In the genomic region with DNA sequence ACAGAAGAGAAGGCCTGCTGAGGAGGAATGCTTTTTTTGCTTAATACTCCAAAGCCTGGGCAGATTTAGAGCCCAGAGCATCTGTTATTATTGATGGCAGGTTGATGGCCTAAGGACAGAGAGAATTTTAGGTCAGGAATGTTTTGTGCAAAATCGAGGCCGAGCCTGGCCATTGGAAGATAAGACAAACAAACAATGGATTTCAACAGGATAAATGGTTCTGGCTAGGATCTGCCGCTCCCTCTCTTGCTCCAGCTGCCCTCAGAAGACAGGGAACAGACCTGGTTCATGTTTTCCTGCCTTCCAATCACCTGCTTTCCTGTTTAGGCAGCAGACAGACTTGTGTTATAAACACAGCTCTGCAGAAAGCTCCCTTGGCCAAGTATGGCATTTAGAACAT, we compare ENCODE assay signal across 22 mouse cellular contexts. TPM values are rescaled to one million over a fixed set of nuclear protein-coding genes. Genes with fewer than 3 reads are reported as not detected.
A peak's percentile ranks its signal among the peaks of the same experiment; 100 is the strongest.
DNase-seq lines count a peak whose midpoint lies in the region; ATAC-seq and TF ChIP-seq lines count a peak whose summit lies in the region.
"Had no signal": no experiment of that assay in that cellular context is flagged by ENCODE, and none has a peak within 500 bp of the region (broad histone marks: within the 10 kb centered on the region; RNA-seq: fewer than 3 reads in every experiment).

No protein-coding gene starts in this region.

- H3K27ac ChIP-seq in liver, adult 2 months (replicated peaks; ENCODE audit: insufficient read depth, low read depth, low read length), result peak overlapping the region; percentile 78
- no peak overlapping the region for H3K27ac ChIP-seq in liver, postnatal 0 days (ENCODE audit: low read depth)
- peak overlapping the region; percentile 30; the same call in 1 of the 2 replicates for H3K27ac ChIP-seq in stomach, postnatal 0 days (replicated peaks)
- H3K27ac ChIP-seq in neural tube, embryonic 15.5 days (replicated peaks), result no peak overlapping the region
- H3K27ac ChIP-seq: embryonic facial prominence, embryonic 12.5 days; forebrain, embryonic 12.5 days; heart, embryonic 13.5 days; hindbrain, embryonic 15.5 days had no signal

- no peaks in the 10 kb centered on the region for H3K27me3 ChIP-seq in liver, adult 2 months (ENCODE audit: control insufficient read depth, insufficient read depth, low read length)
- no peaks in the 10 kb centered on the region for H3K27me3 ChIP-seq in liver, postnatal 0 days (ENCODE audit: insufficient read depth, low read length)
- no peaks in the 10 kb centered on the region for H3K27me3 ChIP-seq in stomach, postnatal 0 days (ENCODE audit: control insufficient read depth, insufficient read depth, low read length)
- H3K27me3 ChIP-seq in neural tube, embryonic 15.5 days (replicated peaks), result no peaks in the 10 kb centered on the region
- H3K27me3 ChIP-seq: embryonic facial prominence, embryonic 12.5 days; forebrain, embryonic 12.5 days; heart, embryonic 13.5 days; hindbrain, embryonic 15.5 days; Patski had no signal

- H3K9me3 ChIP-seq in liver, postnatal 0 days (ENCODE audit: low read length), result no peaks in the 10 kb centered on the region
- no peaks in the 10 kb centered on the region for H3K9me3 ChIP-seq in stomach, postnatal 0 days (ENCODE audit: control insufficient read depth, low read length)
- H3K9me3 ChIP-seq in neural tube, embryonic 15.5 days (replicated peaks), result no peaks in the 10 kb centered on the region
- H3K9me3 ChIP-seq: embryonic facial prominence, embryonic 12.5 days; forebrain, embryonic 12.5 days; heart, embryonic 13.5 days; hindbrain, embryonic 15.5 days had no signal

- no peak for ATAC-seq in liver, postnatal 0 days
- no peak for ATAC-seq in stomach, postnatal 0 days (ENCODE audit: low FRiP score, low TSS enrichment)
- no peak for ATAC-seq in neural tube, embryonic 15.5 days (ENCODE audit: low FRiP score)
- ATAC-seq: activated CD4-positive, CD25-positive, alpha-beta regulatory T cell, adult 4 months; forebrain, embryonic 16.5 days; Patski had no signal

- H3K4me2 ChIP-seq in liver, postnatal 0 days (ENCODE audit: low read depth, low read length), result no peak overlapping the region
- no peak overlapping the region for H3K4me2 ChIP-seq in stomach, postnatal 0 days (replicated peaks; ENCODE audit: low read depth)
- H3K4me2 ChIP-seq in neural tube, embryonic 15.5 days, result no peak overlapping the region
- H3K4me2 ChIP-seq: embryonic facial prominence, embryonic 12.5 days; forebrain, embryonic 12.5 days; heart, embryonic 13.5 days; hindbrain, embryonic 15.5 days had no signal

- no peak overlapping the region for H3K4me3 ChIP-seq in liver, adult 2 months (ENCODE audit: insufficient read depth, low read depth, low read length)
- no peak overlapping the region for H3K4me3 ChIP-seq in liver, postnatal 0 days (ENCODE audit: low read depth, low read length)
- no peak overlapping the region for H3K4me3 ChIP-seq in stomach, postnatal 0 days (ENCODE audit: low read depth, low read length)
- no peak overlapping the region for H3K4me3 ChIP-seq in neural tube, embryonic 15.5 days (replicated peaks)
- H3K4me3 ChIP-seq: embryonic facial prominence, embryonic 12.5 days; forebrain, embryonic 12.5 days; heart, embryonic 13.5 days; hindbrain, embryonic 15.5 days had no signal

- TF ChIP-seq EP300 in liver, postnatal 0 days (IDR thresholded peaks at IDR 0.05; ENCODE audit: low read depth), result no peak
- TF ChIP-seq EP300 in stomach, postnatal 0 days (optimal IDR thresholded peaks at IDR 0.05), result no peak

- WGBS in liver, adult 2 months, result 11% methylated on average over 3 of the region's 3 CpGs
- WGBS in liver, postnatal 0 days (ENCODE audit: insufficient replicate concordance), result 35% methylated on average over 3 of the region's 3 CpGs
- 11% methylated on average over 3 of the region's 3 CpGs for WGBS in stomach, postnatal 0 days
- WGBS in neural tube, embryonic 15.5 days, result 57% methylated on average over 3 of the region's 3 CpGs

- peaks cover 8% of the 10 kb centered on the region for H3K4me1 ChIP-seq in liver, adult 2 months (ENCODE audit: control insufficient read depth, insufficient read depth, low read length)
- peaks cover 3% of the 10 kb centered on the region for H3K4me1 ChIP-seq in liver, postnatal 0 days (ENCODE audit: insufficient read depth)
- 0 out of 2 replicates have a peak, but pooled peaks cover 3% of the 10 kb centered on the region for H3K4me1 ChIP-seq in stomach, postnatal 0 days (replicated peaks; ENCODE audit: control insufficient read depth, insufficient read depth)
- peaks cover 19% of the 10 kb centered on the region for H3K4me1 ChIP-seq in neural tube, embryonic 15.5 days

- no peaks in the 10 kb centered on the region for H3K36me3 ChIP-seq in liver, adult 2 months (ENCODE audit: control insufficient read depth, insufficient read depth, low read length)
- no peaks in the 10 kb centered on the region for H3K36me3 ChIP-seq in liver, postnatal 0 days (replicated peaks; ENCODE audit: insufficient read depth, low read length)
- H3K36me3 ChIP-seq in stomach, postnatal 0 days (ENCODE audit: control insufficient read depth, insufficient read depth, low read length), result no peaks in the 10 kb centered on the region
- no peaks in the 10 kb centered on the region for H3K36me3 ChIP-seq in neural tube, embryonic 15.5 days
- H3K36me3 ChIP-seq: embryonic facial prominence, embryonic 12.5 days; forebrain, embryonic 12.5 days; hindbrain, embryonic 15.5 days had no signal

- no peak for TF ChIP-seq CTCF in liver, adult 2 months (IDR thresholded peaks at IDR 0.05; ENCODE audit: low read depth, low read length)
- no peak for TF ChIP-seq CTCF in liver, postnatal 0 days (IDR thresholded peaks at IDR 0.05; ENCODE audit: low read depth)
- TF ChIP-seq CTCF in stomach, postnatal 0 days (IDR thresholded peaks at IDR 0.05; ENCODE audit: low read depth), result no peak

- no peak for TF ChIP-seq POLR2A in liver, adult 2 months (IDR thresholded peaks at IDR 0.05; ENCODE audit: extremely low read depth, insufficient read depth, low read length)

- H3K9ac ChIP-seq in liver, adult 2 months (ENCODE audit: low read depth, low read length), result peak overlapping the region; percentile 19; the same call in 1 of the 2 replicates
- no peak overlapping the region for H3K9ac ChIP-seq in liver, postnatal 0 days (replicated peaks)
- no peak overlapping the region for H3K9ac ChIP-seq in stomach, postnatal 0 days (ENCODE audit: low read length)
- H3K9ac ChIP-seq in neural tube, embryonic 15.5 days (replicated peaks), result no peak overlapping the region
- H3K9ac ChIP-seq: embryonic facial prominence, embryonic 12.5 days; forebrain, embryonic 12.5 days; heart, embryonic 13.5 days; hindbrain, embryonic 15.5 days had no signal

- peaks cover 7% of the 10 kb centered on the region; the same call in 1 of the 2 replicates for H3K79me2 ChIP-seq in liver, adult 2 months (ENCODE audit: control insufficient read depth, insufficient read depth, low read length)

- DNase-seq in adrenal gland, postnatal 14 days, result peak; percentile 19
- no peak for DNase-seq in adrenal gland, postnatal 25 days
- DNase-seq in liver, adult 2 months (ENCODE audit: extremely low read depth, low read depth, low spot score), result peak; percentile 94
- no peak for DNase-seq in liver, postnatal 0 days
- peak; percentile 29 for DNase-seq in brain, adult 2 months (ENCODE audit: low read depth, low spot score)
- DNase-seq in stomach, postnatal 0 days (ENCODE audit: low spot score), result no peak
- DNase-seq in heart, adult 18-20 months, result no peak
- DNase-seq: adrenal gland, adult 2 months; cerebellum, adult 18-20 months; cerebellum, adult 9-11 months; cerebellum, postnatal 36 days; embryo, embryonic 11 days; gastrocnemius, postnatal 10 days; heart, postnatal 36 days had no signal

RNA-seq across cellular contexts. Expression of a gene that starts 3.4 kb away (rescaled TPM):
- total RNA-seq in adrenal gland, postnatal 14 days (2021), result 24.6 and 27.8 TPM in 2 replicates
- total RNA-seq in adrenal gland, postnatal 25 days (2021), result 28.0 TPM in 2 replicates
- total RNA-seq in liver, adult 2 months (2014; rRNA removed), result 7.7 and 10.5 TPM in 2 replicates
- polyA plus RNA-seq in liver, adult 2 months (2012; rRNA removed), result 4.7 and 5.5 TPM in 2 replicates
- 10.2 and 12.9 TPM in 2 replicates for polyA plus RNA-seq in liver, postnatal 0 days (2015; fragmentation: Nextera tagmentation; extraction: Ambion mirVana)
- polyA plus RNA-seq in stomach, postnatal 0 days (2015; fragmentation: Nextera tagmentation; extraction: Ambion mirVana), result 12.6 and 12.8 TPM in 2 replicates
- 10 to 100 TPM; 16.4 to 17.2 TPM for total RNA-seq in heart, adult 18-20 months (2021)
- polyA plus RNA-seq in neural tube, embryonic 15.5 days (2015; fragmentation: Nextera tagmentation; extraction: Ambion mirVana), result 28.7 and 29.9 TPM in 2 replicates

RNA-seq across cellular contexts. Expression of a gene that starts 55.9 kb away (rescaled TPM):
- 3.0 and 3.6 TPM in 2 replicates for total RNA-seq in adrenal gland, postnatal 14 days (2021)
- total RNA-seq in adrenal gland, postnatal 25 days (2021), result 1.4 and 1.9 TPM in 2 replicates
- 0.18 TPM in 1 of 2 replicates, not detected in the other for total RNA-seq in liver, adult 2 months (2014; rRNA removed)
- 0.05 and 0.17 TPM in 2 replicates for polyA plus RNA-seq in liver, adult 2 months (2012; rRNA removed)
- polyA plus RNA-seq in liver, postnatal 0 days (2015; fragmentation: Nextera tagmentation; extraction: Ambion mirVana), result 0.15 and 0.39 TPM in 2 replicates
- polyA plus RNA-seq in stomach, postnatal 0 days (2015; fragmentation: Nextera tagmentation; extraction: Ambion mirVana), result 1.8 and 2.0 TPM in 2 replicates
- under 1 TPM; 0.21 to 0.32 TPM for total RNA-seq in heart, adult 18-20 months (2021)
- 25.9 and 29.5 TPM in 2 replicates for polyA plus RNA-seq in neural tube, embryonic 15.5 days (2015; fragmentation: Nextera tagmentation; extraction: Ambion mirVana)

Comparison
In these comparisons a context has a peak if more than half of its experiments do, and no peak if none do; other contexts are left out.
1. DNase-seq: peak in adrenal gland, postnatal 14 days (single experiment), liver, adult 2 months (single experiment) and brain, adult 2 months (single experiment); none in adrenal gland, postnatal 25 days (single experiment), liver, postnatal 0 days (single experiment), stomach, postnatal 0 days (single experiment) and heart, adult 18-20 months (0 of 2).
2. H3K27ac ChIP-seq: peak in liver, adult 2 months (single experiment) and stomach, postnatal 0 days (single experiment); none in liver, postnatal 0 days (single experiment) and neural tube, embryonic 15.5 days (single experiment).